Mouse (Mus musculus) midbrain, embryonic 13.5 days (tissue): ENCODE measurements at regions not wholly inside any gene's neighbourhood (a gene's known extent, or its start where the extent isn't known, plus 50 kb on each side); places are given as distances from the start of the nearest gene placed in this dataset.
"Not testable (repeated sequence)": the region's sequence is repeated elsewhere in the genome, so short reads cannot be mapped to it uniquely, and the experiment has no call there.

Experiments
- ATAC-seq: fragments of 200-750 bp; cut with Nextera tagmentation; 2 replicates; pipeline ENCODE4 v1.8.0; 2017; ENCODE audit warnings: mild to moderate bottlenecking, moderate TSS enrichment, moderate library complexity
- H3K27ac ChIP-seq: fragments of 300-500 bp; sonication (generic); 2 replicates; pipeline ENCODE4 v1.5.1; 2015; ENCODE audit warnings: inconsistent platforms, mild to moderate bottlenecking, moderate library complexity
- H3K27me3 ChIP-seq: fragments of 300-500 bp; sonication (generic); 2 replicates; pipeline ENCODE4 v1.6.1; 2015; ENCODE audit warnings: mild to moderate bottlenecking, inconsistent platforms
- H3K36me3 ChIP-seq: fragments of 300-500 bp; sonication (generic); 2 replicates; pipeline ENCODE4 v1.6.1; 2015; ENCODE audit warnings: mild to moderate bottlenecking, inconsistent platforms
- H3K4me1 ChIP-seq: fragments of 300-500 bp; sonication (generic); replicated peaks from 2 replicates; pipeline ENCODE4 v1.6.1; 2015; ENCODE audit warnings: inconsistent platforms
- H3K4me2 ChIP-seq: fragments of 300-500 bp; sonication (generic); replicated peaks from 2 replicates; pipeline ENCODE4 v1.6.1; 2015; ENCODE audit warnings: moderate library complexity, mild to moderate bottlenecking, inconsistent platforms
- H3K4me3 ChIP-seq: fragments of 300-500 bp; sonication (generic); replicated peaks from 2 replicates; pipeline ENCODE4 v1.5.1; 2015; ENCODE audit warnings: mild to moderate bottlenecking, inconsistent platforms
- H3K9ac ChIP-seq: fragments of 300-500 bp; sonication (generic); replicated peaks from 2 replicates; pipeline ENCODE4 v1.6.1; 2015; ENCODE audit warnings: mild to moderate bottlenecking, inconsistent platforms
- H3K9me3 ChIP-seq: fragments of 300-500 bp; sonication (generic); 2 replicates; pipeline ENCODE4 v1.6.1; 2016; ENCODE audit warnings: mild to moderate bottlenecking, inconsistent platforms
- WGBS: fragments of 180-500 bp; shearing (Covaris S2); methylation state at CpG from one replicate; pipeline ENCODE4 v1.1.7; 2015; 5-methylcytosine and 5-hydroxymethylcytosine counted together

DNA sequence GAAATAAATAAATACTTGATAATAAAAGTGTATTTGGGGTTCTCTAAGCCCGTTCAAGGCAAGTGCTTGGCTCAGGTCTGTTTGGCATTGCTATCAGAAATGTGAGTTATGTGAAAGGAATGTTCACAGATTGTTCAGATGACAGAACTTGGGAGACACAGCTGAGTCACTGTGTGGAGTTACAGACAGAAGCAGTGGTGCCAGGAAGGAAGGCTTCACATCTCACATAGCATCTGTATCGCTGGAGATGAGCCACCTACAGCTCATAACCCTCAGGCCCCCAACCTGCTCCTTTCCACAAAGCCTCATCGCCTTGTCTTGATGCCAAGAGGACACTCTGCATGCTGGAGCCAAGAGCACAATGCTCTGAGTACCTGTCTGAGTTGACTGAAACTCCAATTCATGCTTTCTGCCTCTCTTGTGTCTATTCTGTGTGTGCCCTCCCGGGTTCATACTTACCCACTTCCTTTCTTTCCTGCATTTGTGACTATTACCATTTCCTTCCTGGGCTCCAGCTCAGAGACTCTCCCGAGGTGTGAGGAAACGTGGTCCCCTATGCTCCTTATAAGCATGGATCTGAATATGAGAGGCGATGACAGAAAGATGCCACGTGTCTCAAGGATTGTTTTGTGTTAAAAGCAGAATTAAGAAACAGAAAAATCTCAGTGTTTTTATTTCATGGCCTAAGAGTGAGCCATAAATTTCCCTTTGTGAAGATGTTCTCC, 79.6 kb downstream of the Cd24a start:
- H3K27me3 ChIP-seq, result no peaks in the 10 kb centered on the region
- H3K9ac ChIP-seq, result no peak overlapping the region
- peaks cover 8% of the 10 kb centered on the region; the same call in 1 of the 2 replicates for H3K4me1 ChIP-seq
- no peak overlapping the region for H3K4me3 ChIP-seq
- WGBS, result 89% methylated on average over 8 of the region's 8 CpGs
- no peak overlapping the region for H3K4me2 ChIP-seq
- H3K27ac ChIP-seq, result no peak overlapping the region
- ATAC-seq, result no peak
- H3K9me3 ChIP-seq, result no peaks in the 10 kb centered on the region
- no peaks in the 10 kb centered on the region for H3K36me3 ChIP-seq

GRCm38 (mm10) chr10:43658226-43658593, 80.1 kb downstream of the Cd24a start:
- WGBS, result 82% methylated on average over 1 of the region's 1 CpGs

DNA sequence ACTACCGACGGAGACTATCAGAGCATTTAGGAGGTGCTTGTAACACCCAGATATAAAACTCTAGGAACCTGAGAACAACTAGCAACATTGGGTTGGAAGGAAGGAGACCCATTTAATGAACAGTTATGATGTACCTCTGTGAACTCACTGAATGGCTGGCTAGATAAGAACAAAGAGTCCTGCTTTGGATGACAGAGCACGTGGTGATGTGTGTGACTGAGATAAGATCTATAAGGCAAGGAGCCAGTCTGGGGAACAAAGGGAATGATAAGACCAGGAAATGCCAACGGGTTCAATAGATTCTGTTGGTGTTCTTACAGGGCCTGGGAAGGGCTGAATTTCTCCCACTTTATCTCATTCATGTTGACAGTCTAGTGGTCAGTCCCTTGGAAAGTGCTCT, 86.8 kb downstream of the Cd24a start:
- H3K9me3 ChIP-seq, result no peaks in the 10 kb centered on the region
- H3K4me3 ChIP-seq, result no peak overlapping the region
- no peak overlapping the region for H3K9ac ChIP-seq
- no peaks in the 10 kb centered on the region for H3K27me3 ChIP-seq
- no peak for ATAC-seq
- no peaks in the 10 kb centered on the region for H3K36me3 ChIP-seq
- no peaks in the 10 kb centered on the region for H3K4me1 ChIP-seq
- no peak overlapping the region for H3K27ac ChIP-seq
- H3K4me2 ChIP-seq, result no peak overlapping the region
- 85% methylated on average over 4 of the region's 4 CpGs for WGBS

More at GRCm38 (mm10) chr10:43658226-43658593, 80.1 kb downstream of the Cd24a start:
- no peaks in the 10 kb centered on the region for H3K36me3 ChIP-seq
- H3K9ac ChIP-seq, result no peak overlapping the region
- no peak overlapping the region for H3K4me3 ChIP-seq
- no peak overlapping the region for H3K27ac ChIP-seq
- no peaks in the 10 kb centered on the region for H3K9me3 ChIP-seq
- peaks cover 8% of the 10 kb centered on the region; the same call in 1 of the 2 replicates for H3K4me1 ChIP-seq
- no peak overlapping the region for H3K4me2 ChIP-seq
- ATAC-seq, result no peak
- no peaks in the 10 kb centered on the region for H3K27me3 ChIP-seq

GRCm38 (mm10) chr10:43666262-43667085, 88.4 kb downstream of the Cd24a start:
- H3K36me3 ChIP-seq, result no peaks in the 10 kb centered on the region
- no peak for ATAC-seq
- no peaks in the 10 kb centered on the region for H3K9me3 ChIP-seq
- H3K9ac ChIP-seq, result no peak overlapping the region
- no peak overlapping the region for H3K4me2 ChIP-seq
- no peaks in the 10 kb centered on the region for H3K4me1 ChIP-seq
- H3K27ac ChIP-seq, result no peak overlapping the region
- no peak overlapping the region for H3K4me3 ChIP-seq
- H3K27me3 ChIP-seq, result no peaks in the 10 kb centered on the region
- 74% methylated on average over 9 of the region's 9 CpGs for WGBS

DNA sequence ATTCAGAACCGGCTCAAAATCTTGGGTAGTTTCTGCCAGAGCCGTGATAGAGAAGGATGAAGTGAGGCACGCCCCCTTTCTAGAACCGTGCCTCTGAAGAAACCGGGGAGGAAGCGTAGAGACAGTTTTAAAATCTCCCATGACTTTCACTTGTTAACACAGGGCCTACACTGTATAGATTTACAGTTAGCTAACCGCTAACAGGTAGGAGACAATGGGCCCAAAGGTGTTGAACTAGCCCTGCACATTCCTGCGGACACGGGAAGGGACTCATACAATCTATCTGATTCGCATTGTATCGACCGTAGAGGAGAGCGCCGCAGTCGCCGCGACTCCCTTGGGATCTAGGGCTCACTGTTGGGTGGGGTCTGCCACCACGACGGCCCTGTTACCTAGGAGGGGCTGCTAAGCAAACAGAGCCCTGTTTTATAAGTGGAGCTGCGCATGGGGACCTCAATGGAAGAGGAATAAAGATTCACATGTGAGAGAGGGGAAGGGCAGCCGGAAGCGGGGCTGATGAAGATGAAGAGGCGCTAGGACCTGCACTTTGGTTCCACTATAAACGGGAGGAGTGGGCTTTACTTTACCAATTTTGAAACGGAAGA, 89.1 kb downstream of the Cd24a start:
- H3K36me3 ChIP-seq, result no peaks in the 10 kb centered on the region
- no peak for ATAC-seq
- no peak overlapping the region for H3K9ac ChIP-seq
- H3K27me3 ChIP-seq, result no peaks in the 10 kb centered on the region
- no peaks in the 10 kb centered on the region for H3K4me1 ChIP-seq
- no peak overlapping the region for H3K27ac ChIP-seq
- H3K9me3 ChIP-seq, result no peaks in the 10 kb centered on the region
- H3K4me2 ChIP-seq, result peak overlapping the region; percentile 24
- H3K4me3 ChIP-seq, result no peak overlapping the region
- 69% methylated on average over 25 of the region's 25 CpGs for WGBS

DNA sequence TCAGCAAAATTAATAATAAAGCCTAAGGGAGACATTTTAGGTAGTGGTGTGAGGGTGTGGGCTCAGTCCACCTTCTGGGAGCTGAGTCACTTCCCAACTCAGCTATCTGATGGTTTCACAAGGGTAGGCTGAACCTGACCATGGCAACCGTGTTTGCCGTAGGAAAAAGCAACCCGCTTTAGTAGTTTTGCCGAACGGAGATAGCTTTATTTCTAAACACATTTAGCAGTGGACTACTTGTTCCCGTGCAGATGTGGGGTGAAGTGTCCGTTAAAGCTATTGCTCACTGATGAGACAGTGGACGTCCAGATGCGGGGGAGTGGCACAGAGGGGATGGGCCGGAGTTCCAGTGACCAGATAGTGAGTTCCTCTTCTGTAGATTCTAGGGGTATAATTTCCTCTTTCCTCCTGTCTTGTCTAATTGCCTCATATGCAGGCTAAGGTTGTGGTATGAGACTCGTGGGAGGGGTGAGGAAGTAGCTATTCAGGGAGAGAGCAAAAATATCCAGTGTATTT, 89.7 kb downstream of the Cd24a start:
- WGBS, result 83% methylated on average over 11 of the region's 11 CpGs
- no peaks in the 10 kb centered on the region for H3K4me1 ChIP-seq

GRCm38 (mm10) chr10:43669471-43669870, 91.4 kb downstream of the Cd24a start:
- H3K4me3 ChIP-seq, result no peak overlapping the region
- 84% methylated on average over 5 of the region's 5 CpGs for WGBS

More for the DNA sequence above, 89.7 kb downstream of the Cd24a start:
- Histone ChIP-seq H3K4me2 (no peak overlapping the region), H3K36me3 (no peaks in the 10 kb centered on the region), H3K9ac (no peak overlapping the region), H3K9me3 (no peaks in the 10 kb centered on the region), H3K27ac (no peak overlapping the region), H3K27me3 (no peaks in the 10 kb centered on the region), H3K4me3 (no peak overlapping the region)
- ATAC-seq, result no peak

DNA sequence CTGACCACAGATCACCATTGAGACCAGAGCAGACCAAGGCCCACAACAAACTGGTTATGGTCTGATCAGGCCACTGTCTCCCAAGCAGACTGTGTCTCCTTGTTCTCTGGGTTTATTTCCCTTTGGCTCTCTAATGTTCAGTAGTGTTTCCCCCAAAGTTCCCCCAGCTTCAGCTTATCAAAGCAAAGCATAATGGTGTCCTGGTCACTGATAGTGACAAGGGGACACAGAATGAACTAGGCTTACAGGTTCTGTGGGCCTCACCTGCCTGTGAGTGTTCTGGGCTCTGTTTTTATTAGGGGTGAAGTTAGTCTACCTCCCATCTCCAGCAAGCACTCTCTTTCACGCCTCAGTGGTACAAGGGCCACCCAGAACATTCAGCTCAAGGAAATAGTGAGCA, 92.7 kb downstream of the Cd24a start:
- no peak overlapping the region for H3K4me2 ChIP-seq
- no peaks in the 10 kb centered on the region for H3K27me3 ChIP-seq
- 85% methylated on average over 1 of the region's 1 CpGs for WGBS
- no peaks in the 10 kb centered on the region for H3K9me3 ChIP-seq
- ATAC-seq, result no peak
- H3K27ac ChIP-seq, result no peak overlapping the region
- H3K9ac ChIP-seq, result no peak overlapping the region
- no peaks in the 10 kb centered on the region for H3K36me3 ChIP-seq
- no peak overlapping the region for H3K4me3 ChIP-seq
- H3K4me1 ChIP-seq, result no peaks in the 10 kb centered on the region

More at GRCm38 (mm10) chr10:43669471-43669870, 91.4 kb downstream of the Cd24a start:
- no peaks in the 10 kb centered on the region for H3K27me3 ChIP-seq
- H3K9me3 ChIP-seq, result no peaks in the 10 kb centered on the region
- H3K9ac ChIP-seq, result no peak overlapping the region
- no peak overlapping the region for H3K4me2 ChIP-seq
- no peak overlapping the region for H3K27ac ChIP-seq
- no peaks in the 10 kb centered on the region for H3K4me1 ChIP-seq
- no peak for ATAC-seq
- H3K36me3 ChIP-seq, result no peaks in the 10 kb centered on the region

DNA sequence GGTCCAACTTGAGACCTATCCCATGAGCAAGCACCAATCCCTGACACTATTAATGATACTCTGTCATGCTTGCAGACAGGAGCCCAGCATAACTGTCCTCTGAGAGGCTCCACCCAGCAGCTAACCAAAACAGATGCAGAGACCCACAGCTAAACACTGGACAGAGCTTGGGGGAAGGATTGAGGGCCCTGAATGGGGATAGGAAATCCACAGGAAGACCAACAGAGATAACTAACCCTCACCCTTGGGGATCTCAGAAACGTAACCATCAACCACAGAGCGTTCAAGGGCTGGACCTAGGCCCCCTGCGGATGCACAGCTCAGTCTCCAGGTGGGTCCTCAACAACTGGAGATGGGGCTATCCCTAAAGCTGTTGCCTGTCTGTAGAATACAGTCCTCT, 93.7 kb downstream of the Cd24a start:
- Histone ChIP-seq H3K9ac (no peak overlapping the region), H3K36me3 (no peaks in the 10 kb centered on the region), H3K27me3 (no peaks in the 10 kb centered on the region), H3K27ac (no peak overlapping the region), H3K4me3 (no peak overlapping the region), H3K9me3 (no peaks in the 10 kb centered on the region), H3K4me2 (no peak overlapping the region), H3K4me1 (no peaks in the 10 kb centered on the region)
- 84% methylated on average over 3 of the region's 3 CpGs for WGBS
- ATAC-seq, result no peak

DNA sequence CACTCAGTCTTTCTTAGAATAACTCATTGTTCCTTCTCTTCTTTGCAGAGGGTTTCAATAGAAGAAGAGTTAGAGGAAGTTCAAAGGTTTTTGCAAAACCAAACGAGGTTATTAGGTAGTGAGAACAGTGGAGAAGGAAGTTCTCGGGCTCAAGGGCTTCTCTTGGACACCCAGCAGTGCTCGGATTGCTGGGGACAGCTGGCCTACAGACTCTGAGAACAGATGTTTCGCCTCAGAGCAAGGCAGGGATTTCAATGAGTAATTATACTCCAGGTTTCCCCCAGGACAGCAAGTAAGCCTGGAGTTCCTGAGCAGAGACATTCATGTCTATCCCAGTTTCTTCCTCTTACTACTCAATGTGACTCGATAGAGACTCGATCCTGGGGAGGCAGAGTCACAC, 94.4 kb downstream of the Cd24a start:
- no peak for ATAC-seq
- 61% methylated on average over 6 of the region's 6 CpGs for WGBS

GRCm38 (mm10) chr10:43674749-43675148, 96.7 kb downstream of the Cd24a start:
- Histone ChIP-seq H3K27ac (no peak overlapping the region), H3K9me3 (no peaks in the 10 kb centered on the region), H3K36me3 (no peaks in the 10 kb centered on the region), H3K4me3 (no peak overlapping the region), H3K4me2 (no peak overlapping the region), H3K9ac (no peak overlapping the region), H3K27me3 (no peaks in the 10 kb centered on the region), H3K4me1 (no peaks in the 10 kb centered on the region)
- no peak for ATAC-seq
- WGBS, result 69% methylated on average over 1 of the region's 1 CpGs

More for the DNA sequence above, 94.4 kb downstream of the Cd24a start:
- no peaks in the 10 kb centered on the region for H3K27me3 ChIP-seq
- no peak overlapping the region for H3K27ac ChIP-seq
- no peak overlapping the region for H3K9ac ChIP-seq
- no peak overlapping the region for H3K4me2 ChIP-seq
- H3K9me3 ChIP-seq, result no peaks in the 10 kb centered on the region
- H3K4me1 ChIP-seq, result no peaks in the 10 kb centered on the region
- H3K36me3 ChIP-seq, result no peaks in the 10 kb centered on the region
- H3K4me3 ChIP-seq, result no peak overlapping the region

DNA sequence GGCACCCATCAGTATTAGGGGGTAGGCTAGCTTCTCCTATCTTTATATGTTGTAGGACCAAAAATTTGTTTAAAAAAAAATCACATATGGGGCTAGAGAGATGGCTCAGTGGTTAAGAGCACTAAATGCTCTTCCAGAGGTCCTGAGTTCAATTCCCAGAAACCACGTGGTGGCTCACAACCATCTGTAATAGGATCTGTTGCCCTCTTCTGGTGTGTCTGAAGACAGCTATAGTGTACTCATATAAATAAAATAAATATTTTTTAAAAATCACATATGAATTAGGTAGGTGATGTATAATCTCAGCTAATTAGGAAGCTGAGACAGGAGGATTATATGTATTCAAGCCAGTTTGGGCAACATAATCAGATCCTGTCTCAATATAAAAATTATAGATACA, 97.4 kb downstream of the Cd24a start:
- H3K27ac ChIP-seq, H3K27me3 ChIP-seq, H3K9ac ChIP-seq, ATAC-seq, H3K36me3 ChIP-seq, H3K4me2 ChIP-seq, H3K4me1 ChIP-seq, H3K4me3 ChIP-seq, H3K9me3 ChIP-seq: not testable (repeated sequence)
- WGBS, result 83% methylated on average over 1 of the region's 1 CpGs
